Mouse (Mus musculus): ENCODE results near the gene Cpm.

Cpm gene

DNA sequence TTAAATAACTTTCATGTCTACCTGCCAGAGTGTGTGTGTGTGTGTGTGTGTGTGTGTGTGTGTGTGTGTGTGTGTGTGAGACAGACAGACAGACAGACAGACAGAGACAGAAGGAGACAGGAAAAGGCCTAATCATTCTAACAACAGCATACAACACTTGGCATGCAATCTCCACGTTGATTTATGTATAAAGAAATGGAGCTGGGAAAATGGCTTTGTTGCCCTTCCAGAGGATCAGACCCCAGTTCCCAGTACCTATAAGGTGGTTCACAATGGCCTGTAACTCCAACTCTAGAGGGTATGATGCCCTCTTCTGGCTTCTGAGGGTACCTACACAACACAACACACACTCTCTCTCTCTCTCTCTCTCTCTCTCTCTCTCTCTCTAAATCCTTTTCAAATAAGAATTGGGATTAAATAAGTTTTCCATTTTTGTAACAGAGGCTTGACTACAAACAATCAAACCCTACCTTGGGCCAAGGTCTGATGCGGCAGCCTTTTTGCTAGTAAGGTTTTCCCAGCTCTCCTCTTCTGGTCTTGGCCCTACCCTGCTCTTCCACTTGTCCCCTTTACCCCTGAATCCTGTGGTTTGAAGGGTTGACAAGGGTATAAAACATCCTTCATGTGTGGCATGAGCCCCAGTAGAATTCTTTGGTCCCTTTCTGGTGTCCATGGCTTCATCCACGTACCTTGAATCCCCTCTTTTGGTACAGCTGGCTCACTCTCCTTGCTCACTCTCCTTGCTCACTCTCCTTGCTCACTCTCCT, 6.7 kb downstream of the Cpm start:
- no peak for DNase-seq (ENCODE audit: low spot score in 2 of 2)

- DNase-seq (ENCODE audit: low spot score in 2 of 2), result no peak
Observed at GRCm38 (mm10) chr10:117637062-117637744, 7.9 kb downstream of the Cpm start.

DNA sequence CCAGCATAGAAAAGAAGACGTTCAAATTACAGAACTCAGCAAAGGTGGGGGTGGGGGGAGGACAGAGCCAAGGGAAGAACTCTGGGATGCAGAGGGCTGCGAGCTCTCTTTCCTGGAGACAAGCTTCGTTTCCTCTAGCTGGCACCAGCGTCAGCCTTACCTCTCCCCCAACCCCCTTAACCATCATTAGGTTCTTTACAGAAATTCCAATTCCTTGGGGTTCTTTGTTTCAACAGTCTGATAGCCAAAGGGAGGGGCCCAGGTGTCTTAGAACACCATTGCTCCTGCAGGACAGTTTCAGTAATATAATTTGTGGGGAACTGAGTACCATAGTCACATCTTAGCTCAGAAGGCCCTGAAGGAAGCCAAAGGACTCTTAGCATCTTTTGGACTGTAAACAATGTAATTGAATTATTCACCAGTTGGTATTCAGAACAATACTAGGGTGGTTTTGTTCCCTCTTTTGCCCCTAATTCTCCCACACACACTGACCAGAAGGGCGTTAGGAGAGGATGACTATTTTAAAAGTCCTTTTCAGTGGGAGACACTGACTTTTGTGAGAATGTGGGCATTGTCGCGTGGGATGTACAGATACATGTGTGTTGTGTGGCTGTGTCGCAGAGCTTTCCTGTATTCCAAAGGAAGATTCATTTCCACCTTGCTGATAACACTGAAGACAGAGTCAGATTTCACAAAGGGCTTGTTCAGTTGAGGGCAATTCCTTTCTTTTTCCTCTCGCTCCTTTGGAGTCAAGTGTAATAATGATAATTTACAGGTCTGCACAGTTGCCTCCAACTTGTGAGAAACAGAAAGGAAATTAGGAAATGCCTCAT, 8.7 kb downstream of the Cpm start:
- DNase-seq (ENCODE audit: low spot score in 2 of 2), result no peak

DNA sequence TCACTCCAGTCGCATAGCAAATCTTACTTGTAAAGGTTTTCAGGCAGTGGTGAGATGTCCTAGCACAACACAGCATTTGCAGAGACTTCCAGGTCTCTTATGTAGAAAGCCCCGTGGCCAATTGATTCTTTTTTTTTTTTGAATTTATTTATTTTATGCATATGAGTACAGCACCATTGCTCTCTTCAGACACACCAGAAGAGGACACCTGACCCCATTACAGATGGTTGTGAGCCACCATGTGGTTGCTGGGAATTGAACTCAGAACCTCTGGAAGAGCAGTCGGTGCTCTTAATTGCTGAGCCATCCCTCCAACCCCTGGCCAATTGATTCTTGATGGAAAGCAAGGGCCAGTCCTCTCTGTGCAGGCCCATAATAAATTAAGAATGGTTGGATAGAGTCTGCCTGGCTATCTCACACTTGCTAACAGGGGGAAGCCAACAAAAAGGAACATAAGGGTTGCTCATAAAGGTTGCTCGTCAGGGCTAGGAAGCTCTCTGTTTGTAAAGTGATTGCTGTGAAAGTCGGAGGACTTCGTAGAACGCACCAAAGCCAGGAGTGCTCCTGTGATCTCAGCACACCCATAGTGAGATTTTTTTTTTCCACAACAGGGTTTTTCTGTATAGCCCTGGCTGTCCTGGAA, 9.4 kb downstream of the Cpm start:
- no peak for DNase-seq (ENCODE audit: low spot score in 2 of 2)

GRCm38 (mm10) chr10:117639221-117639599, 9.9 kb downstream of the Cpm start:
- DNase-seq (ENCODE audit: low spot score in 2 of 2), result no peak

DNA sequence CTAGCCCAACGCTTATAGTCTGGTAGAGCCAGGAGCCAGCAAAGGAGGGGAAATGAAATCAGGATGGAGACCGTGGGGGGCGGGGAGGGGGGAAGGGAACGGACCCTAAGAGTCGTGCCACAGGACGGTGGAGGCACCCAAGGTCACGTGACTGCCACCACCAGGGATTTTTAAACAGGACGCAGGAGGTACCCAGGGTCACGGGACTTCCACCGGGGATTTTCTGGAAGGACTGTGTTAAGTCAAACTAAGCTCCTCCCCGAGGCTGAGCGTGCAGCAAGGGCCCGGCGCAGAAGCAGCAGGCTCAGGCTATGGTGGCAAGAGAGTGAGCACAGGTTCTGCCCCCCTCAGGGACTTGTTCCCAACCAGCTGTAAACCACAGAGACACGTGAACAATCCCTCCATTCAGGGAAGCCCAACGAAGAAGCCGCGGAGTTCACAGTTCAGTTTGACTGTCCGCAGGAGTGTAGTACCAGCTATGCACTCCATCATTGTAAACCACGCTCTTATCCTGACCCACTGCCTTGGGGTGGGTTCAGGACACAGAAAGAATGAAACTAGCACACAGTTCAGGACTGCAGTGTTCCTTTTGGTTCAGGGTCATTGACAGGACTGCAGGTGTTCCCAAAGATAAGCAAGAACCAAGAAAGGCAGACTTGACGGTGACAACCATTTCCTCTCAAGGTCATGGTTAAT, 10.7 kb downstream of the Cpm start:
- no peak for DNase-seq (ENCODE audit: low spot score in 2 of 2)

DNA sequence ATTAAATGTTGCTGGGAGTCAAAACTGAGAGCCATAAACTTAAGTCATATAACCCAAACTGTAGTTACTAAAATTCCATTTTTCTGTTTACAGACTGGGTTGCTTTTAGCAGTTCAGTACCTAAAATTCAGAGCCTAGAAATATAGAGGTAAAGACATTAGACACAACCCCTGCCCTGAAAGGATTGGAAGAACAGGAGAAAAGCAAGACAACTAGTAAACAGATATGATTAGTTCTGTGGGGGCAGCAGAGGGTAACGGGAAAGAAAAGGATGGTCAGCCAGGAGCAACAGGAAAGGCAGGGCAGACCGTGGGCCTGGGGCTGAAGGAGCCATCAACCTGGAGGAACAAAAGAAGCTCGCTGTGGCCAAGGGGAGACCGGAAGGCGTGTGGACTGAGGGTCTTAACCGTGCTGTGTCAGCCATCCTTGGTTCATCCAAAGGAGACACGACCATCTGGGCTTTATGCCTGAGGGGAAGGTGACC, 11.3 kb downstream of the Cpm start:
- no peak for DNase-seq (ENCODE audit: low spot score in 2 of 2)

- DNase-seq (ENCODE audit: low spot score in 2 of 2), result no peak
Observed at GRCm38 (mm10) chr10:117641400-117642200, 12.3 kb downstream of the Cpm start.

GRCm38 (mm10) chr10:117642201-117642450, 12.8 kb downstream of the Cpm start:
- DNase-seq (ENCODE audit: low spot score in 2 of 2), result no peak

- no peak for DNase-seq (ENCODE audit: low spot score in 2 of 2)
Observed at GRCm38 (mm10) chr10:117642491-117643262, 13.4 kb downstream of the Cpm start.

- no peak for DNase-seq (ENCODE audit: low spot score in 2 of 2)
Observed at GRCm38 (mm10) chr10:117643302-117643701, 14.0 kb downstream of the Cpm start.

DNA sequence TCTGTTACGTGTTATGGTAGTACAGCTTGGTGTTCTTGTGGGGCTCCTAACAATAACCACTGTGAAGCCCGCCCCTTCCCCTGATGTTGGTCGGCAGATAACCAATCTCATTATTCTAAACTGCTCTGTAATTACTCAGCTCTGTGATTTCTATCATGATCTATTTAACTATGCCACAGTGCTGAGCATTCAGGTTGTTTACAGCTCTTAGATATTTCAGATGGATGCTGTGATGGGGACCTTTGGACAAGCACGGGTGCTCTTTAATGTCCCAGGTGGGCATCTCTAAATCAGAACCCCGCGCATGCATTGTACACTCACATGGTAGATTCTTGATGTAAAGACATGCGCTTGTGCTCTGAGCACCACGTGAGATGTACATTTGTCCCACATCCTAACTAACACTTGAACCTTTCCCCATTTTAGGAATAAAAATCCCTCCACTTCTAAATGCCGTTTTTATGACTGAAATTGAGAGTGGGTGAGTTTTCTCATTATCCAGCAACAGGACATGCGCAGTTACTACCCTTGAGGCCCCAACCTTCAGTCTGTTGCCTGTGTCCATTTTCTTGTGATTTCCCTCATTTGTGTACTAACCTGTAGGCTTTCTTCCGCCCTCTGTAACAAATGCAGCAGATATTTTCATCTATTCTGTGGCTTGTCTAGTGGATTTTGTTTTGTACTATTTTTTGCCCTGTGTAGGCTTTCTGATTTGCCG, 14.6 kb downstream of the Cpm start:
- DNase-seq (ENCODE audit: low spot score in 2 of 2), result no peak

DNA sequence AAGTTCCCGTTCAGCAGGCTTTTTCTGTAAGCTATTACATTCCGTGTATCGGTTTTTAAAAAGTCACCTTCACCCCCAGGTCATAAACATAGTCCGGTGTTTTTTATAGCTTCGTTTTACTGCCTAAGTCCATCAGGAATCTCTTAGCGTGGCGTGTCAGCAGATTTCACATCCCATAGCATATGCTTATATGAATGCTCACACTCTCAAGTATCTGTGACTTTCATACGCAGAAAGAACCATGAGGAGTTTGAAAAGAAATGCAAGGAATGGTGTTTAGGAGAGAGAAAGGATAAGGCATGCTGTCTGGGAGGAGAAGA, 15.1 kb downstream of the Cpm start:
- no peak for DNase-seq (ENCODE audit: low spot score in 2 of 2)

- no peak for DNase-seq (ENCODE audit: low spot score in 2 of 2)
Observed at GRCm38 (mm10) chr10:117644828-117645227, 15.5 kb downstream of the Cpm start.

DNA sequence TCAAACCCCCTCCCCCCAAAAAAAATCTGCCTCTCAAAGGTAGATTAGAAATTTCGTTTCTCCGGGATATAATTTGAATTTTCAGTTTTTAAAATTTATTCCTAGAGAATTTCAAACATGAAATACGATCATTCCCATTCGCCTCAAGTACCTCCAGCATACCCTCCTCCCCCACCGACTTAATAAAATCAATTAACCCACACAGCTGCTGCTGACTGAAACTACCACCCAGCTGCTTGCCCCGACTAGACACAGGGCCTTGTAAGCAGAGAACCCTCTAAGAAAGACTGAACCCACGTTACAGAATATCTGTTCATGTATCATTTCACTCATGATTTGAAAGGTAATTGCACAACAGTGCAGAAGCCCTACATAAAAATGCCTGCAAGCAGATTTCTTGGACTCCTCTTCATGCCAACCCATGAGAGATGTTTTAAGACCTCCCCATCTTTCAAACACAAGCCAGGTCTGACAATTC, 16.2 kb downstream of the Cpm start:
- DNase-seq (ENCODE audit: low spot score in 2 of 2), result no peak

DNA sequence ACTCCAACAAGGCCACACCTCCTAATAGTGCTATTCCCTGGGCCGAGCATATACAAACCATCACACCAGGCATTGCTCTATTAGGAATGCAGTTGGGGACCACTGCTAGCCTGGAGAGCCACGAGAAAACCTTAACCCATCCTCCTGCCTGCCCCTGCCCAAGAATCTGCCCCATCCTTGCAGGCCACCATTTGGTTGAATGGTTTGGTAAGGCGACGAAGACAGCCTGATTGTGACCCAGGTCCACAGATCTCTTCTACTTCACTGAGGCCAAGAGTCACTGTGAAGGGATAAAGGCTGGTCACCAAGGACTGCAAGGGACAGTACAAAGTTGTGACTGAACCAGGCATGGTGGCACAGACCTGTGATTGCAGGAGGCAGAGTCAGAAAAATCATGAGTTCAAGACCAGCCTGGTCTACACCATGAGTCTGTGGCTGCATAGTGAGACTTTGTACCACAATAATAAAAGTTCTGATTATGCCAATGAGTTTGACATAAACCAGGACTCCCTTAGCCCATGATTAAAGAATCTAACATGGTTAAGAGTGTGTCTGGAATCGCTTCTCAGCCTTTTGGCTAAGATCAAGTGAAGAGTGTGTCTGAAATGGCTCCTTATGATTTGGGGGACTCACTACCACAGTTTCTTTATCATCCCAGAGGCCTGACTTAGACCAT, 17.3 kb downstream of the Cpm start:
- no peak for DNase-seq (ENCODE audit: low spot score in 2 of 2)

- DNase-seq (ENCODE audit: low spot score in 2 of 2), result no peak
Observed at GRCm38 (mm10) chr10:117647158-117647505, 17.8 kb downstream of the Cpm start.

GRCm38 (mm10) chr10:117647964-117648472, 18.7 kb downstream of the Cpm start:
- no peak for DNase-seq (ENCODE audit: low spot score in 2 of 2)

DNA sequence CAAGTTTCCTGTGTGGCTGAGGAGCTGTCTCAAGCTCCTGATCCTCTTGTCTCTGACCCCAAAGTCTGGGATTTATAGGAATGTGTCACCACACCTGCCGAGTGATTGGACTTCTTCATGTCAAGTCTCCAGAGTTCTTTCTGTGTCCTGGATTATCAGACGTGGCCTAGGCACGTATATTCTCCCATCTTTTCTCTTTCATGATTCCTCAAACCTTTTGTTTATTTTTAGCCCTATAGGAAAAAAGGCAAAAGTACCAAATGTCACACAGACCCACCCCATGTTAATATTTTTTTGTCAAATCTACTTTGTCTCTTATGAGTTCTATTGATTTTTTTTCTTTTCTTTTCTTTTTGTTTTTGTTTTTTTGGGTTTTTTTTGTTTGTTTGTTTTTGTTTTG, 19.3 kb downstream of the Cpm start:
- DNase-seq (ENCODE audit: low spot score in 2 of 2), result no peak
